ENCODE assay signal across 12 mouse cellular contexts in genomic region chr11:115697722-115698121, GRCm38 (mm10). TPM values are rescaled to one million over a fixed set of nuclear protein-coding genes. Genes with fewer than 3 reads are reported as not detected.
A peak's percentile ranks its signal among the peaks of the same experiment; 100 is the strongest.
DNase-seq lines count a peak whose midpoint lies in the region; ATAC-seq lines count a peak whose summit lies in the region.
"Had no signal": no experiment of that assay in that cellular context is flagged by ENCODE, and none has a peak within 500 bp of the region (broad histone marks: within the 10 kb centered on the region; RNA-seq: fewer than 3 reads in every experiment).

No protein-coding gene starts in this region.

- peak overlapping the region; percentile 88; the same call in 1 of the 2 replicates for H3K9ac ChIP-seq in heart, embryonic 14.5 days (ENCODE audit: low read length)
- H3K9ac ChIP-seq in neural tube, embryonic 12.5 days: no peak overlapping the region
- H3K9ac ChIP-seq in liver, embryonic 15.5 days: no peak overlapping the region
- H3K9ac ChIP-seq: limb, embryonic 12.5 days had no signal

- no peak overlapping the region for H3K4me3 ChIP-seq in heart, embryonic 14.5 days (ENCODE audit: control insufficient read depth in 1 of 2, insufficient read depth in 1 of 2, low read depth in 1 of 2, low read length in 2 of 2)
- H3K4me3 ChIP-seq in neural tube, embryonic 12.5 days: peak overlapping the region; percentile 22; the same call in 1 of the 2 replicates
- no peak overlapping the region for H3K4me3 ChIP-seq in liver, embryonic 15.5 days (replicated peaks)
- H3K4me3 ChIP-seq: limb, embryonic 12.5 days had no signal

- H3K27me3 ChIP-seq in heart, embryonic 14.5 days (ENCODE audit: control insufficient read depth, insufficient read depth, low read length): no peaks in the 10 kb centered on the region
- no peaks in the 10 kb centered on the region for H3K27me3 ChIP-seq in neural tube, embryonic 12.5 days (replicated peaks)
- H3K27me3 ChIP-seq in liver, embryonic 15.5 days: no peaks in the 10 kb centered on the region
- H3K27me3 ChIP-seq: limb, embryonic 12.5 days had no signal

- 57% methylated on average over 3 of the region's 3 CpGs for WGBS in heart, embryonic 14.5 days
- 91% methylated on average over 3 of the region's 3 CpGs for WGBS in neural tube, embryonic 12.5 days
- 76% methylated on average over 3 of the region's 3 CpGs for WGBS in liver, embryonic 15.5 days (ENCODE audit: insufficient replicate concordance)

- peak overlapping the region; percentile 43 to 62; a peak in 3 of 4 replicates for H3K27ac ChIP-seq in heart, embryonic 14.5 days (replicated peaks in 1 of 2; ENCODE audit: control insufficient read depth in 1 of 2, insufficient read depth in 1 of 2, low read depth in 2 of 2, low read length in 2 of 2)
- H3K27ac ChIP-seq in neural tube, embryonic 12.5 days: no peak overlapping the region
- peak overlapping the region; percentile 67; the same call in 1 of the 2 replicates for H3K27ac ChIP-seq in liver, embryonic 15.5 days (replicated peaks)
- H3K27ac ChIP-seq: limb, embryonic 12.5 days had no signal

- H3K4me1 ChIP-seq in heart, embryonic 14.5 days (ENCODE audit: control insufficient read depth in 2 of 2, insufficient read depth in 2 of 2, low read length in 2 of 2): peaks cover 24 to 59% of the 10 kb centered on the region in 2 experiments
- H3K4me1 ChIP-seq in neural tube, embryonic 12.5 days: peaks cover 33% of the 10 kb centered on the region
- H3K4me1 ChIP-seq in liver, embryonic 15.5 days (replicated peaks): peaks cover 65% of the 10 kb centered on the region

- intact Hi-C loops in heart, postnatal 25 days (cut with DNase I): no loop called here

- DNase-seq in heart, postnatal 25 days (ENCODE audit: low spot score): no peak
- no peak for DNase-seq in neural tube, embryonic 10.5 days (ENCODE audit: extremely low spot score, low spot score)
- no peak for DNase-seq in right cerebral cortex, postnatal 14 days
- no peak for DNase-seq in gastrocnemius, postnatal 10 days
- DNase-seq: kidney, adult 18-20 months; thymus, postnatal 14 days had no signal

- H3K4me2 ChIP-seq in heart, embryonic 14.5 days (ENCODE audit: low read length): peak overlapping the region; percentile 96
- peak overlapping the region; percentile 69 for H3K4me2 ChIP-seq in neural tube, embryonic 12.5 days (replicated peaks)
- peak overlapping the region; percentile 63; the same call in 1 of the 2 replicates for H3K4me2 ChIP-seq in liver, embryonic 15.5 days
- H3K4me2 ChIP-seq: limb, embryonic 12.5 days had no signal

- no peaks in the 10 kb centered on the region for H3K9me3 ChIP-seq in heart, embryonic 14.5 days (ENCODE audit: control insufficient read depth, low read length)
- H3K9me3 ChIP-seq in neural tube, embryonic 12.5 days: no peaks in the 10 kb centered on the region
- no peaks in the 10 kb centered on the region for H3K9me3 ChIP-seq in liver, embryonic 15.5 days (replicated peaks)
- H3K9me3 ChIP-seq: G1E; limb, embryonic 12.5 days had no signal

- peaks cover 10% of the 10 kb centered on the region for H3K36me3 ChIP-seq in heart, embryonic 14.5 days (ENCODE audit: control insufficient read depth, insufficient read depth, low read length)
- no peaks in the 10 kb centered on the region; the same call in 1 of the 2 replicates for H3K36me3 ChIP-seq in neural tube, embryonic 12.5 days
- H3K36me3 ChIP-seq in liver, embryonic 15.5 days (replicated peaks): peaks cover 26% of the 10 kb centered on the region

- ATAC-seq in heart, embryonic 14.5 days (ENCODE audit: insufficient number of reproducible peaks, insufficient read depth, low FRiP score, low read depth): no peak
- ATAC-seq in neural tube, embryonic 12.5 days (ENCODE audit: low FRiP score, low read depth): no peak
- ATAC-seq in liver, embryonic 15.5 days (ENCODE audit: insufficient read depth): no peak
- ATAC-seq: activated CD4-positive, CD25-positive, alpha-beta regulatory T cell, adult 4 months had no signal

RNA-seq across cellular contexts. Expression of gene Grb2, which starts 10.7 kb away (rescaled TPM):
- 59.4 and 63.9 TPM in 2 replicates for polyA plus RNA-seq in heart, embryonic 14.5 days (2014; fragmentation: Nextera tagmentation; extraction: Ambion mirVana)
- 100 to 1,000 TPM; 107 to 108 TPM for total RNA-seq in heart, postnatal 25 days (2021)
- 173 and 186 TPM in 2 replicates for polyA plus RNA-seq in neural tube, embryonic 12.5 days (2016; fragmentation: Nextera tagmentation; extraction: Ambion mirVana)
- 53.4 and 55.8 TPM in 2 replicates for polyA plus RNA-seq in liver, embryonic 15.5 days (2015; fragmentation: Nextera tagmentation; extraction: Ambion mirVana)
- 10 to 100 TPM; 93.7 to 95.9 TPM for total RNA-seq in gastrocnemius, postnatal 10 days (2021)
